Mouse (Mus musculus): ENCODE results near the gene Pabpn1l.

Pabpn1l gene

DNA sequence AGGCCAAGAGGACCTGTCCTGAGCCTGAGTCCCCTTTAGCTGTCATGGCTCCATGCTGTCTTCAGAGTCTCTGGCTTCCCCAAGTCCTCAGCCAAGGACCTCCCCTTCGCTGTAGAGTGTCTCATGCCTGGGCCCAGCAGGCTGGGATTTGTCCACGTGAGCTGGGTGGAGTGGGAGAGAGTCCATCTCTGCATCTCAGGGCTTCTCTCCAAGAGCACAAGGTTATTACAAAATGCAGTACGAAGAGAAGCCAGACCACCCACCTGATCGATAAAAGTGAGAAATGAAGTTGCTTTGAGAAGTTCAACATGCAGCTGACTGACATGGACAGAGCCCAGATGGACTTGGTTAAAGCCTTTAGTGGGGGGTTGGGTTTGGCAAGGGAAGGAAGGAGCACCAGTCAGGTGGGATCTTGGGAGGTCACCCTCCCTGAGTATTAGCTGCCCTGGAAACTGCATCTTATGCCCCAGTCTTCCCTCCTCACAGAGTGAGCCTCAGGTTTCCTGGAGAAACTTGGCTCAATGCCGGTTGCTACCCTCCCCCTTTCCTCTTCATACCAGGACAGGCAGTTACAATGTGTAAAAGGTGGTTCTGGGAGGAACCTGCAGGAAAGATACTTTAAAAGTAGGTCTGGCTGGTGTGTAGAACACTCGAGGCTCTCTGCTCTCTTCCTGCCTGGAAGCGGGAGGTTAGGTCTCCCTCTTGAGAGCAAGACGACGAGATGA, 6.2 kb downstream of the Pabpn1l start:
- no peak for DNase-seq

DNA sequence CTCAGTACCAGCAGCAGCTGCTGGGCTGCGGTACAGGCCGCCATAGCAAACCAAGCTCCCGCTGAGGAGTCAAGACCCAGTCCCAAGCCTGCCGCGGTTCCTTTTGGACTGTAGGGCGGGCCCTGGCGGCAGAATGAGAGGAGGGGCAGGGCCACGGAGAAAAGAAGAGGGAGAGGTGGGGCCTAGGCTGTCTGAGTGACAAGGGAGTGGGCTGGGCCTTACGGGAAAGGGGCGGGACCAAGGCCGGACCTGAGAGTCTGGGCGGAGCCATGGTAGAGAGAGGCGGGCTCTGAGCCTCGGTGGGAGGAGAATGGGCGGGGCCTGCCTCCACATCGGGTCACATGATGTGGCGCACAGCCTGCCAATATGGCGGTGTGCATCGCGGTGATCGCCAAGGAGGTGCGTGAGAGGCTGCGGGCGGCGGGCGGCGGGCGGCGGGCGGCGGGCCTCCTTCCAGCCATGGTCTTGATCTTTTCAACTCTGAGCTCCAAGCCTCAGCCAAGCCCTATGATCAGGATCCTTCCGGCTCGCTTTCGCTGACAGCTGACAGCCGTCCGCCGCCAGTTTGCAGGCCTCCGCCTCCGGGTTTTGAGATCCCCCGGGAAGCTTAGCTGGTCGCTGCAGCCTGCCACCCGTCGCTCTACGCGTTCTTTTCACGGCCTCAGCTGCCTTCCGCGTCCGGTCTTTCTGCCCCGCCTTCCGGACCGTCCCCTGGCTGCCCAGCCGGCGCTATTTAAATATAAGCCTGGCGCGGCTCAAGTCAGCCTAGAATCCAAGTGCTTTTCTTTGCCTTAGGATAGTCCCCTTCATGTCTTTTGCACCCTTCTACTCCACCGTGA, 11.0 kb downstream of the Pabpn1l start, which contains the start of the genes Galns and Trappc2l:
Galns (minus strand) TSS at position 169 of the 839 bp plus-strand sequence.
Trappc2l (plus strand) TSS at position 346 of the 839 bp plus-strand sequence.
- peak; percentile 95 to 96 for DNase-seq

DNA sequence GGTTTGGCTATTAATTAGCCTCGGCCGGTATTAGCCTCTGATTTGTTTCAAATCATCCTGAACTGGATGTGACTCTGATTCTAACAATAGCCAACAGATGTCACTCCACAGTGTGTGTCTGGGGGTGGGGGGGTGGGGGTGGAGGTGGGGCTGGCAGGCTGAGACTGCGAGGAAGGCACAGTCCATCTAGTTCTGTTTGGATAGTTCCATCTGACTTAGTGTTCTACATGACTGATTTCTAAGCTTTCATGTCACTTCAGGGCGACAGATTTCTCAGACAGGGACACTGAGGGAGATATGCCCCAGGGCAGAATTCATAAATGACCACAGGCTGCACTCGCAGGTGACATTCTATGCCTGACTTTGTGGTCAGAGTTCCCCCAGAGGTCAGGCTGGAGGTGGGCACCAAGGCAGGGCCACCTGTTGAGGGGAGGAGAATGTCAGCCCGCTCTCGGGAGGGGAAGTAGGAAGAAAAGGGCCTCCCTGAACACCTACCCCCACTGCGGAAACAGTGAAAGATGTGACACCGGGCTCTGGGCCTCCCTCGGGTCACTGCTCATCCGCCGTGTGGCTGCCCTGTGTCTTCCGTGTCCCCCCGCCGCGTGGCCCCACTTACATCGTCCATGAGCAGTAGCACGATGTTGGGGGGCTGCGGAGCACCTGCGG, 11.8 kb downstream of the Pabpn1l start:
- DNase-seq, result no peak

DNA sequence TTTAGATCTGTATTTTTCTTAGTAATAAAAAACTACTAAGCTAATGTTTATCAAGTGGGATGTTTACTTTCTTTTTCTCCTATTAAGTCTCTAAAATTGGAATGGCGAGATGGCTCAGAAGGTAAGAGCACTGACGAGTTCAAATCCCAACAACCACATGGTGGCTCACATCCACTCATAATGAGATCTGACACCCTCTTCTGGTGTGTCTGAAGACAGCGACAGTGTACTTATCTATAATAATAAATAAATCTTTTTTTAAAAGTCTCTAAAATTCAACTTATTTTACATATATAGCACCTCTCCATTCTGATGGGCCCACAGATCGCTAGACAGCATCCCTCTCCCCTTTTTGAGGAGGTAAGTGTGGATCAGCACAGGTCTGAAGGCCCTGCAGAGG, 12.3 kb downstream of the Pabpn1l start:
- no peak for DNase-seq

DNA sequence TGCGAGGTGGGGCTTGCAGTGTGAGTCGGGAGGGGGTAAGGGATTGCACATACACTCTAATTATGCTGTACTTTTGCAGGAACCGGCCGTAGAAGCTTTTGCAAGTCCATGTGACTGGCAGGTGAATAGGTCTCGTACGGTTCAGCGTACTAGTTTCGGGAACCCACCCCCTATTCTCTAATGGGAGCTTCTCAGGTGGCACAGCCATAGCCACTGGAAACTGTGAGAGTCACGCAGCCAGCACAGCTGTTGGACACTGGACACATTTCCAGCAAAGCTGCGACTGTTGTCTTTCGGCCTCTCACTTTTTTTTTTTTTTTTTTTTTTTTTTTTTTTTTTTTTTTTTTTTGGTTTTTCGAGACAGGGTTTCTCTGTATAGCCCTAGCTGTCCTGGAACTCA, 15.7 kb downstream of the Pabpn1l start:
- DNase-seq, result no peak

DNA sequence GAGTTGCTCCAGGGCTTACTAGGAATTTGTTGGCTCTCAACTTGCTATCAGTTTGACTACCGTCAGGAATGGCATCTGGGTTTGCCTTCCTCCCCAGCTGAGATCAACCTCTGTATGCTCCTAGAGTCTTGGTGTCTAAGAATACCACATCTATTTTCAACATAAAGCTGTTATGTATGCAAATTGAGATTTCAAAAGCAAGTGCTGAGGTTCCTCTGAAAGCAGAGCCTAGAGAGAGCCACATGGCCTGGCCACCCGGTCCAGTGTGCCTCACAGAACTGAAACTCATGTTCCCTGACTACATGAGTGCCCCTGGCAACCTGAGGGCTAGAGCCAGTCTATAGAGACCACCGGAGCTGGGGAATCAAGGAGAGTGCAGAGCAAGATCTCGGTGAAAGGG, 17.2 kb downstream of the Pabpn1l start:
- DNase-seq, result no peak

DNA sequence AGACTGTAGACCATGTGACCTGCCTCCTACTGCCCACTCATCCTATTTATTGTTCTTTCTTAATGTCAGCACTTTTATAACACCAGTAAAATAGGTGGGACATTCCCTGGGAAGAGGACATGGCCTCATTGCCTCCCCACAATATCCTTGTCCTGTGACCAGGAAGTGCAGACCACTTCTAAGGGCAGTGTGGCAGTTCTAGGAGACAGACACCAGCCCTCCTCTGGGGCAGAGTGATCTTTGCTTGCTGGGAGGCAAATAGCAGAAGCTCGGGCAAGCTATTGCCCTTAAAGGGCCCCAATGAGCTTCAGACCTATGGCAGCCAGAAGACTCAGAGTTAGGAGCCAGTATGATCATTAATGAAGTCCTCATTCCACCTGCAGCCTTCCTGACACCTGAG, 17.9 kb downstream of the Pabpn1l start:
- DNase-seq, result no peak

DNA sequence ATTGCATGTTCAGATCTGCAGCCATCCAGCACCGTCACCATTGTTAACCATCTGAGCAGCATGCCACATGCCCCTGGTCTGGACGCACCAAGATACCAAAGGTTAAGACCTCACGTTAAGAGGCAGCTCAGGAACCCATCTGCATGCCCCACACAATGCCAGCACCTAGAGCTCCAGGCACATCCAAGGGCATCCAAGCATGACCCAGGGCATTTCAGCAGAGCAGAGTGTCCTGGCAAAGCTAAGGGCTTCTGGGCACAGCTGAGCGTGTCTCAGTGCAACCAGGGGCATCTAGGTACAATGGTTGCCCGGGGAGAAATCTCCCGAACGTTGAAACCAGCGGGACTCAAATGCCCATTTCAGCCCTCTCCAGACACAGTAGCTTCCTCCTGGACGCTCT, 21.9 kb downstream of the Pabpn1l start:
- no peak for DNase-seq

DNA sequence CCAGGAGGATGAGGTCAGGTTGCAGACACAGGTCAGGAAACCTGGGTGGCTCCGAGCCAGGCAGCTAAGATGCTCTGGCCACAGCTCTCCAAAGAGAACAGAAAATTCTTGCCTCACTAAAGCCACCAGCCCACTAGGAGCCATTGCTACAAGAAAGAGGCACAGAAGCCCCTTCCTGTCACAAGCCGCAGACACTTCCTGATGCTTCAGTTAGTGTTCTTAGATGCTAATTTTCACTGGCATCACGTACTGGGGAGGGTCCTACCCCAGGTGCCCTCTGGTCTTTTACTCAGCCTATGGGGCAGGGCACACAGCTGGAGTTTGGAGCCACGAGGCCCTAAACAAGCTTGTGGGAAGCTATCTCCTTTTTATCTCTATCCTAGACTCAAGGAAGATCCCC, 26.5 kb downstream of the Pabpn1l start:
- DNase-seq, result peak; percentile 30 to 40

DNA sequence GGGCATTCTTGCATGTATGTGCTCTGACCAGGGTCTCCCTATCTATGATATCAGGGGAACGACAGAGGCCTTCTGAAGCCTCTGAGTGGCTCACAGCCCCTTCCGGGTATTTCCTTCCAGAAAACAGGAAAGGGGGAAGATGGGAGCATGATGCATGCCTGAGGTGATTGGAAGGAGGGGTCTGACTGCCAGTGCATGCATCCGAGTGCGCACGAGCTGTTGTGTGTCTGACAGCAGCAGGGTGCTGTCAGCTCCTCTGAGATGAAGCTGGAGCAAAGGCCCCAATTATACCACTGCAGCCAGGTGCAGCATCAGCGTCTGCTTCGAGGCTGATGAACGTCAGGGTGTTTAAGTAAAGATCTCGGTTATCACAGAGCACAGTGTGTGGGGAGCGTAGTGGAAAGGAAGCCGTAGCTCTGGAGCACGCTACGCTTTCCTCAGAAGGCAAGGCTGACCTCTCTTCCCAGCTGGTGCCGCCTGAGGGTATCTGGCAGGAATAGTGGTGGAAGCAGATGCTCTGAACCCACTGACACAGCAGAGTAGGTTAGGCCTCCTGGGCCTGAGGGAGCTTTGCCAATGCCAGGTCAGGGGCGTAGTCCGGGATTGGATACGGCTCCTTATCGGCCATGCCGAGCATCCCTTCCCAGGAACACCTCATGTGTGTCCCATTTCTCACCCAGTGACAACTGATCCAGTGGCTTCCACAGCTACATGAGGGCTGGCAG, 28.6 kb downstream of the Pabpn1l start:
- no peak for DNase-seq

DNA sequence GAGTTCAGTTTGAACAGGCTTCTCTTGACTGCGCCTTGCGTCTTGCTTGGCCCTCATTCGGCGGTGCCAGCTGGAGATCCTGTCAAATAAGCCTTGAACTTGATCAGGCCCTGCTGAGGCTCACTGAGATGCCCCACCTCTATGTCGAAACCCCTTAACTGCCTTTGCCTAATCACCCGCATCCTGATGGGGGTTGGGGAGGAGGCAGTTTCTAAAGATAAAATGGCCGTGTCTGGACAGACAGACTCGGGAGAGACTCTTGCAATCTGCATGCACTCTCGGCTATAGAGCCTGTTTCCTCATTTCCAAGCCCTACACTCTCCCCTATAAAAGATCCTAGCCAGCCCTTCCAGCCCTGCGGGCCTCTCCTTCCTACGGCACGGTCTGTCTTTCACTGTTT, 29.3 kb downstream of the Pabpn1l start:
- DNase-seq, result no peak

DNA sequence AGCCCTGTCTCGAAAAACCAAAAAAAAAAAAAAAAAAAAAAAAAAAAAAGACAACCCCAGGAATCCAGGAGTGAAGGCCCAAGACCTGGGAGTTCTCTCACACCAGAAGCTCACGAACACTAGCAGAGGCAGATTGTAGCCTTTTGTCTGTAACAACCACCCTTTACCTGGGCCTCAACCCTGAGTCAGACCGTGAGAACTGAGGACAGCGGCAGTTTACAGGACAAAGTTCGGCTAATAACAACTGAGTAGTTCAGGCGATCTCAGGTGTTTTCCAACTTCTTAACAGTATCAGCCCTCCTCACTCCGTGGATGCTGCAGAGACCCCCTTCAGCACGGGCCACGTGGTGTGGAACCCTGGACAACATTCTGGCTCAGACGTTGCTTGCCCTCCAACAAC, 35.8 kb downstream of the Pabpn1l start:
- DNase-seq, result no peak

DNA sequence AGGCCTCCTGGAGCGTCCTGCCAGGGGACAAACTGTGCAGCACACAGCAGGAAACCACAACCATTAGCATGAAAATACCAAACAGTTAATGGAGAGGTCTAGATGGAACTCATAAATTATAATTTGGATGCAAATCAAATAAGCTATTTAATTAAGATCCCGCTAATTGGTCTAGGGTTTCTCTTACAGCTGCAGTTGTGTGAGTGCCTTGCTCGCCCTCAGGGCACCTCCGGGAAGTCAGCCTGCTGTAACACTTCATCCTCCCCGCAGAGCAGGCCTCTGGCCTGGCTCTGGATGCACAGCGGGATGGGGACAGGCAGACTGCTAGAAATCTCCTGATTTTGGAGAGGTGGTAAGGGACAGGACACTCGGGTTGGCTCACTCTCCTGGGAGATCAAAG, 36.4 kb downstream of the Pabpn1l start:
- DNase-seq, result no peak

DNA sequence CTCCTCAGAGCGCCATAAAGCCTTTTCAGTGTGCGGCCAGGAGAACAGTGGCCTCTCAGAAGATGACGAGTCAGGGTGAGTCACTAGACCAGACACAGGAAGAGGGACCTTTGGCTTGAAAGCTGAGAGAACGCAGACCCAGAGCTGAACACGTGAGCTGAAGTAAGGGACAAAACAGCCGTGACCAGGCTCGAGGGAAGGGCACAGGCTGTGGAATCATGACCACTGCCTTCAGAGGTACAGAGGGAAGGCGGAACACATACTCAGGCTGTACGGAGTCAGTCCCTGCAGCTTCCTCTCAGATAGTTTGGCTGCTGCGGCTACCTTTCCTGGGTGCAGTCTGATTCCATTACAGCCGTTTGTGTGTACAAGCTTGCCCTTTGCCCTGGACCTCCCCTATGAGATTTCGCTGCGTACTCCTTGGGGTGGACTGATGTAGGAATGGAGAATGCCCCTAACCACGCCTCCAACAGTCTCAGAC, 37.1 kb downstream of the Pabpn1l start:
- DNase-seq, result no peak

DNA sequence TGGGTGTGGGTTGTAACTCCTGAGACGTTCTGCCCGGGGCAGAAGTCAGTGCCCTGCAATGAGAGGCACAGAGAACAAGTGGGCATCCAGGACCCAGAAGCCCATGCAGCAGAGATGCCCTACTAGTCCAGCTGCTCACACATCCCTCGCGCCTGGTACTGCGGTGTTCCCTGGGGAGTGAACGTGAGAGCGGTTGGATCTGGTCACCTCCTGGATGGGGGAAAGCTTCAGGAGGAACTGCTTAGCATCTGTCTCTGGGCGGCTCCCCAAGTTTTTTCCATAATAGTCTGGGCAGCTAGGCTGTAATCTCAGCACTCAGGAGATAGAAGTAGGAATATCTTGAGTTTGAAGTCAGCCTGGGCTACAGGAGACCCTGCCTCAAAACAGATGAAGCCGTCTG, 37.6 kb downstream of the Pabpn1l start:
- no peak for DNase-seq

DNA sequence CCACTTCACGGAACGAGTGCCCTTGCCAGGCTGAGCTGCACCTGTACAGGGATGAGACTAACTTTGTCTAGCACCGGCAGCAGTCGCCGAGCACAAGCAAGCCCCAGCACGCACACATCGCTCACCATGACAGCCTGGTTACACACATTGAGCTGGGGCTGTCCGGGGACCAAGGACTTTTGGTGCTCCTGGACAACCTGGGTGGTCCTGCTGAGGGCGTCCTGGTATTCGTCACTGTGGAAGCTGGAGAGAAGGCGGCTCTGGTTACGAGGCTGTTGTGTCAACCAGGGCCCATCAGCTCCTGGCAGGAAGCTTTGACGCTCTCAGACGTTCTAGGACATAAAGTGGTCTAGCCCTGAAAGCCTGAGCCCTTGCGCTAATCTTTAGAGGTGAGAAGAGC, 41.6 kb downstream of the Pabpn1l start:
- no peak for DNase-seq

DNA sequence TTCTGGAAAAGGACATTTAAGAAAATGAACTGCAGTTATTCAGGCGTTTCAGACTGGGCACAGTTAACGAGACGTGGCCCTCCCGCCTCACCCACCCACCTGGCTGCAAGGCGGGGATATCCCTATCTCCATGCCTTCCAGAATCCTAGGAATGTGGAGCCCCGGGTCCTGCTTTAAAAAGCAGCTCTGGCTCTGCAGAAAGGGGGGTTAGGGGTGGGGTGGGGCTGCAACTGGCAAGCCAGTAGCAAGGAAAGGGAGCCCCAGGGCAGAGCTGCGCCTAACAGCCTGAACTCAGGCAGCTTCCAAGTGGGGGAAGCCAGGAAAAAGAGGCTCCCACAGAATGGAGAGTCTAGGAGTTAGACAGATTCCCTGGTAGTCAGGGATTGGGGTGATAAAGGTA, 43.3 kb downstream of the Pabpn1l start:
- no peak for DNase-seq

DNA sequence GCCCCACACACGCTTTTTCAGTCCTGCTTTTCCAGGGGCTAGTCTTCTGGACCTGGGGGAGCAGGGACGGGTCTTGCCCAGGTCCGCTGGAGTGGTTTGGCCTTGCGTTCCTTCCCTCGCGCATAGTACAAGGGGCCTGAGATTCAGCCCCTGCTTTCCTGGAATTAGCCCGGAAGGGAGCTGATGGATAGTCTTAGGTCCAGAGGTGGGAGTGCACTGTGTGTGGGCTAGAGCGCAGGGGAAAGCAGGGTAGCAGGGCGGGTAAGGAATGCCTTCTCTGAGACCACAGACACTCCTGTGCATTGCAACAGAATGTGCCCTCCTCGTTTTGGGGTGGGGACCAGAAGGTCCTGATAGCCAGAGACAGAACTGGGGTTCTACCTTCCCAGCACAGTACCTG, 45.4 kb downstream of the Pabpn1l start:
- no peak for DNase-seq

DNA sequence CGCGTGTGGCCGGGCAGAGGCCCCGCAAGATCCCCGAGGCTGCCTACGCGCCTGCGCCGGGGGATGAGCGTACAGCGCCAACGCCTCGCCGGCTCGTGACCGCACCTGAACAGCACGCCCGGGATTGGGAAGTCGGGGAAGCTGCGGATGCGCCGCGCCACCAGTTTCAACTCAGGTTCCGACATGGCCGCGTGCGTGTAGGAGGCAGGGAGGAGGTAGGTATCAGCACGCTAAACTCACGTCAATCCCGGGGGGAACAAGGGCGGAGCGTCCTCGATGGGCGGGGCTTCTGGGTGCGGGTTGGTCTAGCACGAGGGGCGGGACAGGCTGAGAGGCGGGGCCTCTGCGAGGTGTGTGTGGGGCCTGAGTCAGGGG, 45.9 kb downstream of the Pabpn1l start, which contains the start of gene Aprt:
Aprt (minus strand) TSS at position 262 of the 375 bp plus-strand sequence.
- peak; percentile 96 to 97 for DNase-seq

DNA sequence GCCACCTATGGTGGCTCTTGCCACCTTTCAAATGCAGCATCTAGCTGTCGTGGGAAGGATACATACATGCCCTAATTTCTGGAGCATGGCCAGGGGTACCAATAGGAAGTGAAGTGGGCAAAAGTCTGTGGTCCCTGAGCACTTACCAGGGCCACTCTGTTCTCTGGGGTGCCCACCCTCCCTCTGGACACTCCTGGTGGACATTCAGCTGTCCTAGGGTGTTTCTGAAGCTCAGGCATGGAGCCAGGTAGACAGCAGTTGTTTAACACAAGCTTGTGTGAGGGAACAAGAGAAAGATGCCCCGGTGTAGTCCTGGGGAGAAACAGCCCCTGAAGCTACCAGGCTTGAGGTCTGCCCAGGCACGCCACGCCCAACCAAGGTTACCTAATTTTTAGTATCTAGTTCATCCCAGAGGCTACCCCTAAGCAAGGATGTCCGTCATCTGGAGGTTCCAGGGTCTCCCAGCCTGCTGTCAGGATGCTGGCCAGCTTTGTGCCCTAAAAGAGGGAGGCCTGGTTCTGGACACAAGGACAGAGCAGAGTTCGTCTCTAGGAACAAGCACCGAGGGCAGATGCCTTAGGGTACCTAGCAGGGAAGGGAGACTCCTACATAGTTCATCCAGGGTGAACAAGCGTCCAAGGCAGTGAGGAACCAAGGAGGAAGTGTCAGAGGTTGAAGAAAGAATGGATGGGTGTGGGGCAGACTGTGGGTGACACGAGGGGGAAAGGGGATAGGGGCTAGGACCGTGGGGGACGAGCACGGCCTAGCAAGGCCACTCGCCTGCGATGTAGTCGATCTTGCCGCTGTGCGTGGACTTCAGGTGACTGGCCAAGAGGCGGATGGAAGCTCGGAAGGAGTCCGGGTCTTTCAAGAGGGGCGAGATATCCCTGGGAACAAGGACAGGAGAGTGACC, 46.5 kb downstream of the Pabpn1l start:
- DNase-seq, result no peak

DNA sequence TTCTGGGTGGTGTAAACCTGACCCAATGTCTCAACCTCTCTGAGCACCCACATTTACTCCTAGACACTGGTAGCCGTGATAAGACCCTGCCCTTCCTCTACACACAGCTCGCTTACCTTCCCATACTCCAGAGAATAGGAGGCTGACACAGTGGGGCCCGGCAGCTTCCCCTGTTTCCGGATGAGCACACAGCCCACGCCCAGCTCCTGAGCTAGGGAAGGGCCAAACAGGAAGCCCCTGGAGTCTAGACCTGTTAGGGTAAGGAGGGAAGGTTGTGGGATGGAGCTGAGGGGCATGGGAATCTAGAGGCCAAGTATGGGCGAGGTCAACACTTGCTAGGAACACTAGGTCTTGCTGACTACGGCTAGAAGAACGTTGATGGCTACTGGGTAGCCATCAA, 47.3 kb downstream of the Pabpn1l start:
- DNase-seq, result no peak
